Comparison of ENCODE assay signal across 8 mouse cellular contexts in the genomic region with DNA sequence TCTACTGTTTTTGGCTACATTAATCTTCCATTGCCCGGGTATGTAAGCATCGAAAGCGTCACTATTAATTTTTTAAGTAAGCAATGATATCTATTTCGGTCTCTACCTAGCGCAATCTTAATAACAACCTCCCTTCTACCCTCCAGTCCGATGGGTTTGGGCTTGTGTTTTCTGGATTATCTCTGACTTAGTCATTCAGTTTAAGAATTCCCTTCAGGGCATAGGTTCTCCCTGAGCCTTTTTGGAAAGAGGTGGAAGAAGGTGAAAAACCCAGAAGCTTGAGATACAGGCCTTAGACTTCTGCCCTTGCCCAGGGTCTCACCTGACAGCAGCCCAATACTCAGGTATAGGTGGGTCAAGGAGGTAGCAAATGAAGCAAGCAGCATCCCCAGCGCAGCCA. TPM values are rescaled to one million over a fixed set of nuclear protein-coding genes. Genes with fewer than 3 reads are reported as not detected.
DNase-seq lines count a peak whose midpoint lies in the region; ATAC-seq and TF ChIP-seq lines count a peak whose summit lies in the region.

No protein-coding gene starts in this region.

- peak overlapping the region; percentile 81; the same call in 1 of the 2 replicates for H3K27ac ChIP-seq in kidney, postnatal 0 days
- H3K27ac ChIP-seq in embryonic facial prominence, embryonic 10.5 days (replicated peaks), result peak overlapping the region; percentile 88
- H3K27ac ChIP-seq in hindbrain, embryonic 16.5 days (ENCODE audit: low read depth, low read length), result peak overlapping the region; percentile 83
- H3K27ac ChIP-seq in midbrain, embryonic 16.5 days (ENCODE audit: low read length), result peak overlapping the region; percentile 83

- 60% methylated on average over 7 of the region's 7 CpGs for WGBS in kidney, postnatal 0 days
- 57% methylated on average over 7 of the region's 7 CpGs for WGBS in embryonic facial prominence, embryonic 10.5 days
- 54% methylated on average over 7 of the region's 7 CpGs for WGBS in hindbrain, embryonic 16.5 days
- 49% methylated on average over 7 of the region's 7 CpGs for WGBS in midbrain, embryonic 16.5 days

- no peak for DNase-seq in kidney, postnatal 0 days (ENCODE audit: low spot score)
- DNase-seq in kidney, adult 9 months, result no peak
- no peak for DNase-seq in embryonic facial prominence, embryonic 10.5 days (ENCODE audit: low spot score)
- no peak for DNase-seq in left cerebral cortex, postnatal 14 days (ENCODE audit: low spot score in 2 of 2)
- DNase-seq in spleen, adult 18-20 months, result no peak
- no peak for DNase-seq in adrenal gland, postnatal 14 days

- peak overlapping the region; percentile 39 for H3K4me3 ChIP-seq in kidney, postnatal 0 days (replicated peaks; ENCODE audit: low read depth, low read length)
- peak overlapping the region; percentile 68 for H3K4me3 ChIP-seq in embryonic facial prominence, embryonic 10.5 days
- H3K4me3 ChIP-seq in hindbrain, embryonic 16.5 days (ENCODE audit: low read length), result peak overlapping the region; percentile 48
- peak overlapping the region; percentile 45 for H3K4me3 ChIP-seq in midbrain, embryonic 16.5 days (ENCODE audit: low read depth, low read length)

- H3K36me3 ChIP-seq in kidney, postnatal 0 days (ENCODE audit: insufficient read depth, low read length), result no peaks in the 10 kb centered on the region
- H3K36me3 ChIP-seq in embryonic facial prominence, embryonic 10.5 days (replicated peaks), result peaks cover 13% of the 10 kb centered on the region
- no peaks in the 10 kb centered on the region for H3K36me3 ChIP-seq in hindbrain, embryonic 16.5 days (ENCODE audit: control insufficient read depth, insufficient read depth, low read length)
- 0 out of 2 replicates have a peak, but pooled peaks cover 2% of the 10 kb centered on the region for H3K36me3 ChIP-seq in midbrain, embryonic 16.5 days (ENCODE audit: control insufficient read depth, insufficient read depth, low read length)

- H3K4me2 ChIP-seq in kidney, postnatal 0 days (ENCODE audit: low read length), result peak overlapping the region; percentile 82
- peak overlapping the region; percentile 62 for H3K4me2 ChIP-seq in hindbrain, embryonic 16.5 days (ENCODE audit: low read length)
- H3K4me2 ChIP-seq in midbrain, embryonic 16.5 days (ENCODE audit: low read length), result peak overlapping the region; percentile 88

- peaks cover 3% of the 10 kb centered on the region; the same call in 1 of the 2 replicates for H3K4me1 ChIP-seq in kidney, postnatal 0 days (replicated peaks; ENCODE audit: insufficient read depth, low read length)
- peaks cover 48% of the 10 kb centered on the region for H3K4me1 ChIP-seq in embryonic facial prominence, embryonic 10.5 days
- peaks cover 26% of the 10 kb centered on the region for H3K4me1 ChIP-seq in hindbrain, embryonic 16.5 days (ENCODE audit: control insufficient read depth, insufficient read depth, low read depth, low read length)
- peaks cover 31% of the 10 kb centered on the region for H3K4me1 ChIP-seq in midbrain, embryonic 16.5 days (ENCODE audit: control insufficient read depth, insufficient read depth, low read length)

- no peak for TF ChIP-seq CTCF in kidney, postnatal 0 days (IDR thresholded peaks at IDR 0.05; ENCODE audit: low read depth)

- H3K27me3 ChIP-seq in kidney, postnatal 0 days (ENCODE audit: insufficient read depth, low read length), result peaks cover 6% of the 10 kb centered on the region
- H3K27me3 ChIP-seq in embryonic facial prominence, embryonic 10.5 days (replicated peaks; ENCODE audit: low read depth, poor library complexity, severe bottlenecking), result peaks cover 87% of the 10 kb centered on the region
- H3K27me3 ChIP-seq in hindbrain, embryonic 16.5 days (replicated peaks; ENCODE audit: control insufficient read depth, insufficient read depth, low read length), result peaks cover 16% of the 10 kb centered on the region
- peaks cover 22% of the 10 kb centered on the region for H3K27me3 ChIP-seq in midbrain, embryonic 16.5 days (ENCODE audit: control insufficient read depth, insufficient read depth, low read depth, low read length)

- H3K9me3 ChIP-seq in kidney, postnatal 0 days (replicated peaks; ENCODE audit: low read length), result no peaks in the 10 kb centered on the region
- no peaks in the 10 kb centered on the region for H3K9me3 ChIP-seq in embryonic facial prominence, embryonic 10.5 days
- no peaks in the 10 kb centered on the region for H3K9me3 ChIP-seq in hindbrain, embryonic 16.5 days (ENCODE audit: control insufficient read depth, low read length)
- H3K9me3 ChIP-seq in midbrain, embryonic 16.5 days (replicated peaks; ENCODE audit: control insufficient read depth, low read length, poor library complexity, severe bottlenecking), result no peaks in the 10 kb centered on the region

- intact Hi-C loops in left cerebral cortex, postnatal 14 days (cut with DNase I), result no loop called here

- H3K9ac ChIP-seq in kidney, postnatal 0 days (ENCODE audit: low read depth, low read length), result peak overlapping the region; percentile 59
- H3K9ac ChIP-seq in hindbrain, embryonic 16.5 days (ENCODE audit: low read depth, low read length), result peak overlapping the region; percentile 81
- peak overlapping the region; percentile 77 for H3K9ac ChIP-seq in midbrain, embryonic 16.5 days (ENCODE audit: low read depth, low read length)

- no peak for ATAC-seq in kidney, postnatal 0 days (replicated peaks; ENCODE audit: low FRiP score, low read depth)
- ATAC-seq in hindbrain, embryonic 16.5 days, result no peak
- ATAC-seq in midbrain, embryonic 16.5 days, result no peak

RNA-seq across cellular contexts. Expression of a gene that starts 1.0 kb away (rescaled TPM):
- 20.6 and 21.4 TPM in 2 replicates for polyA plus RNA-seq in kidney, postnatal 0 days (2015; fragmentation: Nextera tagmentation; extraction: Ambion mirVana)
- 11.6 and 11.7 TPM in 2 replicates for polyA plus RNA-seq in embryonic facial prominence, embryonic 10.5 days (2016; fragmentation: Nextera tagmentation; extraction: Ambion mirVana)
- 11.9 and 15.2 TPM in 2 replicates for polyA plus RNA-seq in hindbrain, embryonic 16.5 days (2015; fragmentation: Nextera tagmentation; extraction: Ambion mirVana)
- polyA plus RNA-seq in midbrain, embryonic 16.5 days (2015; fragmentation: Nextera tagmentation; extraction: Ambion mirVana), result 12.7 and 13.6 TPM in 2 replicates
- total RNA-seq in left cerebral cortex, postnatal 14 days (2021), result 10 to 100 TPM in 1 of 2 experiments, 1 to 10 TPM in 1; 8.3 to 10.4 TPM
- total RNA-seq in adrenal gland, postnatal 14 days (2021), result 5.3 and 5.6 TPM in 2 replicates

RNA-seq across cellular contexts. Expression of a gene that starts 7.3 kb away (rescaled TPM):
- 11.2 and 12.6 TPM in 2 replicates for polyA plus RNA-seq in kidney, postnatal 0 days (2015; fragmentation: Nextera tagmentation; extraction: Ambion mirVana)
- polyA plus RNA-seq in embryonic facial prominence, embryonic 10.5 days (2016; fragmentation: Nextera tagmentation; extraction: Ambion mirVana), result 0.72 and 1.2 TPM in 2 replicates
- polyA plus RNA-seq in hindbrain, embryonic 16.5 days (2015; fragmentation: Nextera tagmentation; extraction: Ambion mirVana), result 8.7 and 9.7 TPM in 2 replicates
- polyA plus RNA-seq in midbrain, embryonic 16.5 days (2015; fragmentation: Nextera tagmentation; extraction: Ambion mirVana), result 6.9 and 7.8 TPM in 2 replicates
- total RNA-seq in left cerebral cortex, postnatal 14 days (2021), result 10 to 100 TPM; 27.2 to 36.8 TPM
- total RNA-seq in adrenal gland, postnatal 14 days (2021), result 0.53 and 0.96 TPM in 2 replicates

RNA-seq across cellular contexts. Expression of a gene that starts 9.7 kb away (rescaled TPM):
- polyA plus RNA-seq in kidney, postnatal 0 days (2015; fragmentation: Nextera tagmentation; extraction: Ambion mirVana), result 22.0 TPM in 2 replicates
- 5.0 and 7.2 TPM in 2 replicates for polyA plus RNA-seq in embryonic facial prominence, embryonic 10.5 days (2016; fragmentation: Nextera tagmentation; extraction: Ambion mirVana)
- polyA plus RNA-seq in hindbrain, embryonic 16.5 days (2015; fragmentation: Nextera tagmentation; extraction: Ambion mirVana), result 5.1 and 6.6 TPM in 2 replicates
- 5.1 and 5.3 TPM in 2 replicates for polyA plus RNA-seq in midbrain, embryonic 16.5 days (2015; fragmentation: Nextera tagmentation; extraction: Ambion mirVana)
- total RNA-seq in left cerebral cortex, postnatal 14 days (2021), result 1 to 10 TPM; 5.1 to 5.3 TPM
- 27.0 and 28.1 TPM in 2 replicates for total RNA-seq in adrenal gland, postnatal 14 days (2021)

RNA-seq across cellular contexts. Expression of a gene that starts 17.8 kb away (rescaled TPM):
- polyA plus RNA-seq in kidney, postnatal 0 days (2015; fragmentation: Nextera tagmentation; extraction: Ambion mirVana), result 147 and 150 TPM in 2 replicates
- polyA plus RNA-seq in embryonic facial prominence, embryonic 10.5 days (2016; fragmentation: Nextera tagmentation; extraction: Ambion mirVana), result 210 and 215 TPM in 2 replicates
- 167 and 175 TPM in 2 replicates for polyA plus RNA-seq in hindbrain, embryonic 16.5 days (2015; fragmentation: Nextera tagmentation; extraction: Ambion mirVana)
- polyA plus RNA-seq in midbrain, embryonic 16.5 days (2015; fragmentation: Nextera tagmentation; extraction: Ambion mirVana), result 165 and 167 TPM in 2 replicates
- 10 to 100 TPM; 41.3 to 54.2 TPM for total RNA-seq in left cerebral cortex, postnatal 14 days (2021)
- total RNA-seq in adrenal gland, postnatal 14 days (2021), result 55.7 and 62.4 TPM in 2 replicates

RNA-seq across cellular contexts. Expression of a gene that starts 19.8 kb away (rescaled TPM):
- 15.6 and 15.9 TPM in 2 replicates for polyA plus RNA-seq in kidney, postnatal 0 days (2015; fragmentation: Nextera tagmentation; extraction: Ambion mirVana)
- polyA plus RNA-seq in embryonic facial prominence, embryonic 10.5 days (2016; fragmentation: Nextera tagmentation; extraction: Ambion mirVana), result 7.9 and 10.7 TPM in 2 replicates
- 13.8 and 15.7 TPM in 2 replicates for polyA plus RNA-seq in hindbrain, embryonic 16.5 days (2015; fragmentation: Nextera tagmentation; extraction: Ambion mirVana)
- polyA plus RNA-seq in midbrain, embryonic 16.5 days (2015; fragmentation: Nextera tagmentation; extraction: Ambion mirVana), result 12.0 and 12.7 TPM in 2 replicates
- 1 to 10 TPM; 5.9 to 7.3 TPM for total RNA-seq in left cerebral cortex, postnatal 14 days (2021)
- 3.6 and 5.4 TPM in 2 replicates for total RNA-seq in adrenal gland, postnatal 14 days (2021)
